Mouse (Mus musculus) cerebellum, adult 2 months (tissue): ENCODE results near the gene Car6. TPM values are rescaled to one million over a fixed set of nuclear protein-coding genes. Genes with fewer than 3 reads are reported as not detected.

Source experiments
- DNase-seq, 2 experiments: peaks; one replicate each; pipeline ENCODE4 v3.0.0; 2021
- H3K27ac ChIP-seq: fragments of 200-500 bp; 2 replicates; pipeline ENCODE4 v1.5.1; 2012; ENCODE audit warnings: low read length, control low read depth, inconsistent platforms; ENCODE audit not compliant: insufficient read depth
- H3K27me3 ChIP-seq: fragments of 200-500 bp; 2 replicates; pipeline ENCODE4 v1.6.1; 2012; ENCODE audit warnings: inconsistent platforms, mild to moderate bottlenecking, low read length, moderate library complexity; ENCODE audit not compliant: control insufficient read depth, insufficient read depth
- H3K4me1 ChIP-seq: fragments of 200-500 bp; 2 replicates; pipeline ENCODE4 v1.6.1; 2011; ENCODE audit warnings: low read length; ENCODE audit not compliant: control insufficient read depth, insufficient read depth
- H3K4me3 ChIP-seq: fragments of 200-500 bp; replicated peaks from 2 replicates; pipeline ENCODE3; 2011; ENCODE audit warnings: mild to moderate bottlenecking, low read depth, low read length, control low read depth; ENCODE audit not compliant: insufficient read depth
- CTCF ChIP-seq: fragments of 200-500 bp; IDR thresholded peaks from 2 replicates; pipeline ENCODE4 v1.5.1; 2011; ENCODE audit warnings: low read depth, mild to moderate bottlenecking, control low read depth, low read length, moderate library complexity, borderline replicate concordance; ENCODE audit not compliant: insufficient read depth
- POLR2A ChIP-seq: fragments of 200-500 bp; IDR thresholded peaks from 2 replicates; pipeline ENCODE4 v1.6.1; 2011; ENCODE audit warnings: low read length, control low read depth, borderline replicate concordance; ENCODE audit not compliant: insufficient read depth
- WGBS: fragments of 180-500 bp; shearing (Covaris S2); methylation state at CpG from one replicate; pipeline ENCODE4 v1.1.7; 2018; 5-methylcytosine and 5-hydroxymethylcytosine counted together
- polyA plus RNA-seq: library from polyadenylated mRNA; depleted of rRNA; stranded (reverse); fragments of >200 nt; gene quantifications from 2 replicates; pipeline ENCODE4 v1.2.3, GENCODE M21; 2012

Gene Car6
- polyA plus RNA-seq, 1 experiment, result not detected

DNA sequence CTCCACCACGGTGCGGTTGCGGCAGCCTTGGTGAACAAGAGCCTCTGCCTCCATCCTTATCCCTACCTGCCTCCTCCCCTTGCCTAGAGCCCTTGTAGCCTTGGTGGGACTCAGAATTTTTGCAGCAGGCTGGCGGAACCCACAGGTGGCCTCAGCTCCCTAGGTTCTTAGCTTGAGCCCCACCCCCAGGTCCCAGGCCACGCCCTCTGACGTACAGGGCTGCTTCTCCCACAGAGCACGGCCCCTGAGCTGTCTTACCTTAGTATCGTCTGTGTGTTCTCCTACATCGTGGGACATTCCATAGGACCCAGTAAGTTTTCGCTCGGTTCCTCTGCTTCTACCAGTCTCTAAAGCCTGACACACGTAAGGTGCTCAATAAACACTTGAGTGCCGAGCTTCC lies 36.3 kb downstream of the Car6 start:
- no peak overlapping the region for H3K27ac ChIP-seq
- H3K4me1 ChIP-seq, result no peaks in the 10 kb centered on the region
- no peak for DNase-seq
- H3K4me3 ChIP-seq, result no peak overlapping the region
- no peaks in the 10 kb centered on the region for H3K27me3 ChIP-seq
- WGBS, result 51% methylated on average over 13 of the region's 13 CpGs
- TF ChIP-seq CTCF, result no peak

- 77% methylated on average over 13 of the region's 13 CpGs for WGBS
These were observed 38.5 kb downstream of the Car6 start for GRCm38 (mm10) chr4:150162561-150163169.

DNA sequence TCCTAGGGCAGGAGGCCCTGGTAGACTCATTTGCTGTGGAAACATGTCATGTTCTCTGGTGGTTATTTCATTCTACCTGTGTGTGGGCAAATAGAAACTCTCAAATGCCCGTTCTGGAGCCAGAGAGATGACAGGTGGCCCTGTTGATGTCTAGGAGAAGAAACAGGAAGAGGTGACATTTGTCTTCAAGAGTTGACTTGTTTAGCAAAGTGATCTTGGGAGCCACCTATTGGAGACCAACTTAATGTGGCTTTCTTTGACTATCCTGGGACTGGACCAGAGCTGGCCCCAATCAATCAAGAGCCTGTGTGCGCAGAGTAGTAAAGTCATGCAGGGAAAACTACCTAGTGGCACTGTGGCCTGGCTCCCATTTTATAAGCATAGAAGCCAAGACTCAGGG lies 41.7 kb downstream of the Car6 start:
- WGBS, result 71% methylated on average over 2 of the region's 2 CpGs
- H3K27me3 ChIP-seq, result no peaks in the 10 kb centered on the region
- no peak for DNase-seq
- no peak overlapping the region for H3K27ac ChIP-seq
- H3K4me1 ChIP-seq, result no peaks in the 10 kb centered on the region
- TF ChIP-seq POLR2A (no peak), CTCF (no peak)
- H3K4me3 ChIP-seq, result no peak overlapping the region

More at GRCm38 (mm10) chr4:150162561-150163169, 38.5 kb downstream of the Car6 start:
- H3K4me1 ChIP-seq, result no peaks in the 10 kb centered on the region
- peak; percentile 30; the same call in 1 of the 2 replicates for TF ChIP-seq CTCF
- no peak for TF ChIP-seq POLR2A
- no peak for DNase-seq
- H3K27ac ChIP-seq, result no peak overlapping the region
- no peaks in the 10 kb centered on the region for H3K27me3 ChIP-seq
- H3K4me3 ChIP-seq, result no peak overlapping the region

- no peak for TF ChIP-seq CTCF
- no peak for TF ChIP-seq POLR2A
- Histone ChIP-seq H3K4me3 (no peak overlapping the region), H3K4me1 (no peaks in the 10 kb centered on the region), H3K27me3 (no peaks in the 10 kb centered on the region), H3K27ac (no peak overlapping the region)
- 65% methylated on average over 14 of the region's 14 CpGs for WGBS
- no peak for DNase-seq
These were observed 43.7 kb downstream of the Car6 start for GRCm38 (mm10) chr4:150157348-150157882.

GRCm38 (mm10) chr4:150155731-150156130 lies 45.4 kb downstream of the Car6 start:
- TF ChIP-seq POLR2A (no peak), CTCF (no peak)
- no peak for DNase-seq
- WGBS, result 88% methylated on average over 4 of the region's 4 CpGs
- H3K4me3 ChIP-seq, result no peak overlapping the region
- H3K27ac ChIP-seq, result no peak overlapping the region
- H3K27me3 ChIP-seq, result no peaks in the 10 kb centered on the region
- H3K4me1 ChIP-seq, result no peaks in the 10 kb centered on the region

DNA sequence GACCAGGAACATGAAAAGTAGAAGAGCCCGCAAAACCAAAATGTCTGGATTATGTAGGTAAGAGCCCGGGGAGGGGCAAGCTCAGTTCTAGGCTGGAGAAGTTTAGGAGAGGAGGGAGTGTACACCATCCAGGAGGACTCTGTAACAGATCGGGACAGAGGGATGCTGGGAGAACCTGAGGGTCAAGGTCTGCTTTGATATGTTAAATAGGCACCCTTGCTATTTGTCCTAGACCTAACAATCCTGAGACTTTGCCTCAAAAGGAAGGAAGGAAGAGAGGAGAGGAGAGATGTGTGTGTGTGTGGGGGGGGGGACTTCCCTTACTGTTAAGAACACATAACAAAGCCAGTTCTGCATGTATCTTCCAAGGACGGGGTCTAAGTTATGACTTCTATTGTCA lies 45.8 kb downstream of the Car6 start:
- no peak for TF ChIP-seq POLR2A
- TF ChIP-seq CTCF, result no peak
- no peak overlapping the region for H3K27ac ChIP-seq
- no peaks in the 10 kb centered on the region for H3K27me3 ChIP-seq
- no peak for DNase-seq
- no peaks in the 10 kb centered on the region for H3K4me1 ChIP-seq
- 90% methylated on average over 4 of the region's 4 CpGs for WGBS
- no peak overlapping the region for H3K4me3 ChIP-seq

- WGBS, result 80% methylated on average over 8 of the region's 8 CpGs
These were observed 48.6 kb downstream of the Car6 start for GRCm38 (mm10) chr4:150152483-150152882.

DNA sequence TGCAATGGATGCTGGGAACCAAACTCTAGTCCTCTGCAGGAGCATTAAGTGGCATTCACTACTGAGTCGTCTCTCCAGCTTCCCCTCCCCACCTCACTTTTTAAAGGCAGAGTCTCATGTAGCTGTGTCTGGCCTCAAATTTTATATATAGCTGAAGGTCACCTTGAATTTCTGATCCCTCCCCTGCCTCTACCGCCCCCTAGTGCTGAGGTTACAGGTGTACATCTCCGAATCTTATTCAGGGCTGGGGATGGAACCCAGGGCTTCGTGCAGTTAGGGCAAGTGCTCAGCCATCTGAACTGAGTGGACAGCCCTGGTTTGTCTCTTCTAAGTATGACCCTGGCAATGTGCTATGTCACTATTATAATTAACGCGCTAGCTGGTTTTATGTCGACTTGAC lies 50.1 kb downstream of the Car6 start:
- Histone ChIP-seq H3K27me3 (no peaks in the 10 kb centered on the region), H3K27ac (no peak overlapping the region), H3K4me3 (no peak overlapping the region), H3K4me1 (no peaks in the 10 kb centered on the region)
- DNase-seq, result no peak
- WGBS, result 80% methylated on average over 7 of the region's 7 CpGs
- TF ChIP-seq POLR2A, result no peak
- no peak for TF ChIP-seq CTCF

More at GRCm38 (mm10) chr4:150152483-150152882, 48.6 kb downstream of the Car6 start:
- Histone ChIP-seq H3K27me3 (no peaks in the 10 kb centered on the region), H3K4me3 (no peak overlapping the region), H3K4me1 (no peaks in the 10 kb centered on the region), H3K27ac (no peak overlapping the region)
- no peak for DNase-seq
- TF ChIP-seq POLR2A (no peak), CTCF (no peak)
